Mouse (Mus musculus): ENCODE data around the gene Itga8. TPM values are rescaled to one million over a fixed set of nuclear protein-coding genes. Genes with fewer than 3 reads are reported as not detected.

Itga8 gene
- polyA plus RNA-seq, 1 experiment from 2014 or later: 8.9 TPM

- Histone ChIP-seq H3K9ac (ENCODE audit: low read length) (no peak overlapping the region), H3K27me3 (ENCODE audit: control insufficient read depth, insufficient read depth, low read length) (no peaks in the 10 kb centered on the region), H3K27ac (ENCODE audit: low read length) (no peak overlapping the region), H3K9me3 (replicated peaks; ENCODE audit: control insufficient read depth, low read length) (no peaks in the 10 kb centered on the region), H3K36me3 (ENCODE audit: control insufficient read depth, insufficient read depth) (no peaks in the 10 kb centered on the region), H3K4me3 (ENCODE audit: low read length) (no peak overlapping the region), H3K4me2 (ENCODE audit: low read depth, low read length) (no peak overlapping the region), H3K4me1 (ENCODE audit: control insufficient read depth, insufficient read depth, low read length) (no peaks in the 10 kb centered on the region)
- 72% methylated on average over 7 of the region's 7 CpGs for WGBS
- no peak for ATAC-seq (replicated peaks; ENCODE audit: extremely low read depth, insufficient read depth, low FRiP score)
Measured at GRCm38 (mm10) chr2:12198699-12199098, 103.0 kb downstream of the Itga8 start.

- no peak overlapping the region for H3K9ac ChIP-seq (ENCODE audit: low read length)
- no peak overlapping the region for H3K4me3 ChIP-seq (ENCODE audit: low read length)
- H3K4me1 ChIP-seq (ENCODE audit: control insufficient read depth, insufficient read depth, low read length): no peaks in the 10 kb centered on the region
- H3K27ac ChIP-seq (ENCODE audit: low read length): no peak overlapping the region
- no peaks in the 10 kb centered on the region for H3K36me3 ChIP-seq (ENCODE audit: control insufficient read depth, insufficient read depth)
- H3K4me2 ChIP-seq (ENCODE audit: low read depth, low read length): no peak overlapping the region
- H3K27me3 ChIP-seq (ENCODE audit: control insufficient read depth, insufficient read depth, low read length): no peaks in the 10 kb centered on the region
- WGBS: 85% methylated on average over 3 of the region's 3 CpGs
- ATAC-seq (replicated peaks; ENCODE audit: extremely low read depth, insufficient read depth, low FRiP score): no peak
- H3K9me3 ChIP-seq (replicated peaks; ENCODE audit: control insufficient read depth, low read length): no peaks in the 10 kb centered on the region
Measured at GRCm38 (mm10) chr2:12198214-12198613, 103.5 kb downstream of the Itga8 start.

GRCm38 (mm10) chr2:12197711-12198110 is 104.0 kb downstream of the Itga8 start:
- 83% methylated on average over 4 of the region's 4 CpGs for WGBS
- H3K27me3 ChIP-seq (ENCODE audit: control insufficient read depth, insufficient read depth, low read length): no peaks in the 10 kb centered on the region
- H3K4me1 ChIP-seq (ENCODE audit: control insufficient read depth, insufficient read depth, low read length): no peaks in the 10 kb centered on the region

GRCm38 (mm10) chr2:12189026-12189425 is 112.7 kb downstream of the Itga8 start:
- H3K27me3 ChIP-seq (ENCODE audit: control insufficient read depth, insufficient read depth, low read length): no peaks in the 10 kb centered on the region
- WGBS: 17% methylated on average over 6 of the region's 6 CpGs

More at GRCm38 (mm10) chr2:12197711-12198110, 104.0 kb downstream of the Itga8 start:
- H3K9ac ChIP-seq (ENCODE audit: low read length): no peak overlapping the region
- H3K27ac ChIP-seq (ENCODE audit: low read length): no peak overlapping the region
- ATAC-seq (replicated peaks; ENCODE audit: extremely low read depth, insufficient read depth, low FRiP score): no peak
- H3K36me3 ChIP-seq (ENCODE audit: control insufficient read depth, insufficient read depth): no peaks in the 10 kb centered on the region
- H3K9me3 ChIP-seq (replicated peaks; ENCODE audit: control insufficient read depth, low read length): no peaks in the 10 kb centered on the region
- no peak overlapping the region for H3K4me3 ChIP-seq (ENCODE audit: low read length)
- H3K4me2 ChIP-seq (ENCODE audit: low read depth, low read length): no peak overlapping the region

GRCm38 (mm10) chr2:12187646-12188045 is 114.1 kb downstream of the Itga8 start:
- Histone ChIP-seq H3K4me2 (ENCODE audit: low read depth, low read length) (no peak overlapping the region), H3K4me1 (ENCODE audit: control insufficient read depth, insufficient read depth, low read length) (no peaks in the 10 kb centered on the region), H3K36me3 (ENCODE audit: control insufficient read depth, insufficient read depth) (peaks cover 2% of the 10 kb centered on the region; the same call in 1 of the 2 replicates), H3K27ac (ENCODE audit: low read length) (no peak overlapping the region), H3K9ac (ENCODE audit: low read length) (no peak overlapping the region), H3K4me3 (ENCODE audit: low read length) (no peak overlapping the region), H3K27me3 (ENCODE audit: control insufficient read depth, insufficient read depth, low read length) (no peaks in the 10 kb centered on the region), H3K9me3 (replicated peaks; ENCODE audit: control insufficient read depth, low read length) (no peaks in the 10 kb centered on the region)
- ATAC-seq (replicated peaks; ENCODE audit: extremely low read depth, insufficient read depth, low FRiP score): no peak
- WGBS: 47% methylated on average over 5 of the region's 5 CpGs

More at GRCm38 (mm10) chr2:12189026-12189425, 112.7 kb downstream of the Itga8 start:
- no peak for ATAC-seq (replicated peaks; ENCODE audit: extremely low read depth, insufficient read depth, low FRiP score)
- H3K4me1 ChIP-seq (ENCODE audit: control insufficient read depth, insufficient read depth, low read length): no peaks in the 10 kb centered on the region
- H3K36me3 ChIP-seq (ENCODE audit: control insufficient read depth, insufficient read depth): peaks cover 2% of the 10 kb centered on the region; the same call in 1 of the 2 replicates
- H3K9me3 ChIP-seq (replicated peaks; ENCODE audit: control insufficient read depth, low read length): no peaks in the 10 kb centered on the region
- H3K4me2 ChIP-seq (ENCODE audit: low read depth, low read length): no peak overlapping the region
- no peak overlapping the region for H3K9ac ChIP-seq (ENCODE audit: low read length)
- no peak overlapping the region for H3K27ac ChIP-seq (ENCODE audit: low read length)
- H3K4me3 ChIP-seq (ENCODE audit: low read length): no peak overlapping the region

- H3K4me3 ChIP-seq (ENCODE audit: low read length): no peak overlapping the region
- no peak overlapping the region for H3K4me2 ChIP-seq (ENCODE audit: low read depth, low read length)
- H3K27ac ChIP-seq (ENCODE audit: low read length): no peak overlapping the region
- H3K4me1 ChIP-seq (ENCODE audit: control insufficient read depth, insufficient read depth, low read length): no peaks in the 10 kb centered on the region
- no peaks in the 10 kb centered on the region for H3K9me3 ChIP-seq (replicated peaks; ENCODE audit: control insufficient read depth, low read length)
- ATAC-seq (replicated peaks; ENCODE audit: extremely low read depth, insufficient read depth, low FRiP score): no peak
- no peaks in the 10 kb centered on the region for H3K36me3 ChIP-seq (ENCODE audit: control insufficient read depth, insufficient read depth)
- WGBS: 69% methylated on average over 8 of the region's 8 CpGs
- no peaks in the 10 kb centered on the region for H3K27me3 ChIP-seq (ENCODE audit: control insufficient read depth, insufficient read depth, low read length)
- no peak overlapping the region for H3K9ac ChIP-seq (ENCODE audit: low read length)
Measured at GRCm38 (mm10) chr2:12182402-12182948, 119.2 kb downstream of the Itga8 start.

- no peak overlapping the region for H3K9ac ChIP-seq (ENCODE audit: low read length)
- no peak overlapping the region for H3K4me2 ChIP-seq (ENCODE audit: low read depth, low read length)
- H3K4me1 ChIP-seq (ENCODE audit: control insufficient read depth, insufficient read depth, low read length): no peaks in the 10 kb centered on the region
- no peak overlapping the region for H3K27ac ChIP-seq (ENCODE audit: low read length)
- no peaks in the 10 kb centered on the region for H3K9me3 ChIP-seq (replicated peaks; ENCODE audit: control insufficient read depth, low read length)
- no peaks in the 10 kb centered on the region for H3K36me3 ChIP-seq (ENCODE audit: control insufficient read depth, insufficient read depth)
- WGBS: 48% methylated on average over 2 of the region's 2 CpGs
- no peak for ATAC-seq (replicated peaks; ENCODE audit: extremely low read depth, insufficient read depth, low FRiP score)
- no peak overlapping the region for H3K4me3 ChIP-seq (ENCODE audit: low read length)
- H3K27me3 ChIP-seq (ENCODE audit: control insufficient read depth, insufficient read depth, low read length): no peaks in the 10 kb centered on the region
Measured at GRCm38 (mm10) chr2:12180635-12181034, 121.1 kb downstream of the Itga8 start.

GRCm38 (mm10) chr2:12174722-12175427 is 126.8 kb downstream of the Itga8 start:
- H3K9me3 ChIP-seq (replicated peaks; ENCODE audit: control insufficient read depth, low read length): no peaks in the 10 kb centered on the region
- no peak overlapping the region for H3K4me3 ChIP-seq (ENCODE audit: low read length)
- 65% methylated on average over 7 of the region's 7 CpGs for WGBS
- H3K9ac ChIP-seq (ENCODE audit: low read length): no peak overlapping the region
- H3K27ac ChIP-seq (ENCODE audit: low read length): no peak overlapping the region
- no peak for ATAC-seq (replicated peaks; ENCODE audit: extremely low read depth, insufficient read depth, low FRiP score)
- H3K4me2 ChIP-seq (ENCODE audit: low read depth, low read length): no peak overlapping the region
- H3K27me3 ChIP-seq (ENCODE audit: control insufficient read depth, insufficient read depth, low read length): no peaks in the 10 kb centered on the region
- H3K36me3 ChIP-seq (ENCODE audit: control insufficient read depth, insufficient read depth): no peaks in the 10 kb centered on the region
- no peaks in the 10 kb centered on the region for H3K4me1 ChIP-seq (ENCODE audit: control insufficient read depth, insufficient read depth, low read length)

- no peak overlapping the region for H3K4me2 ChIP-seq (ENCODE audit: low read depth, low read length)
- no peak overlapping the region for H3K27ac ChIP-seq (ENCODE audit: low read length)
- H3K9me3 ChIP-seq (replicated peaks; ENCODE audit: control insufficient read depth, low read length): no peaks in the 10 kb centered on the region; the same call in 1 of the 2 replicates
- no peaks in the 10 kb centered on the region for H3K27me3 ChIP-seq (ENCODE audit: control insufficient read depth, insufficient read depth, low read length)
- ATAC-seq (replicated peaks; ENCODE audit: extremely low read depth, insufficient read depth, low FRiP score): no peak
- H3K9ac ChIP-seq (ENCODE audit: low read length): no peak overlapping the region
- no peaks in the 10 kb centered on the region for H3K36me3 ChIP-seq (ENCODE audit: control insufficient read depth, insufficient read depth)
- no peaks in the 10 kb centered on the region for H3K4me1 ChIP-seq (ENCODE audit: control insufficient read depth, insufficient read depth, low read length)
- no peak overlapping the region for H3K4me3 ChIP-seq (ENCODE audit: low read length)
Measured at GRCm38 (mm10) chr2:12170221-12170620, 131.5 kb downstream of the Itga8 start.
